Comparison of ENCODE assay signal across 8 mouse cellular contexts in genomic region chr13:63719351-63720207, GRCm38 (mm10).
DNase-seq lines count a peak whose midpoint lies in the region; ATAC-seq and TF ChIP-seq lines count a peak whose summit lies in the region.

No protein-coding gene starts in this region.

- no peaks in the 10 kb centered on the region for H3K27me3 ChIP-seq in embryonic facial prominence, embryonic 11.5 days (ENCODE audit: control insufficient read depth, insufficient read depth, low read length)
- no peaks in the 10 kb centered on the region for H3K27me3 ChIP-seq in kidney, embryonic 16.5 days (ENCODE audit: insufficient read depth, low read length)

- WGBS in embryonic facial prominence, embryonic 11.5 days = 15% methylated on average over 8 of the region's 8 CpGs
- 21% methylated on average over 8 of the region's 8 CpGs for WGBS in kidney, embryonic 16.5 days

- no peak overlapping the region; the same call in 1 of the 2 replicates for H3K9ac ChIP-seq in embryonic facial prominence, embryonic 11.5 days (replicated peaks; ENCODE audit: low read length)
- H3K9ac ChIP-seq in kidney, embryonic 16.5 days (replicated peaks; ENCODE audit: low read length) = no peak overlapping the region

- 0 out of 2 replicates have a peak, but pooled peaks have one; percentile 73 for ATAC-seq in embryonic facial prominence, embryonic 11.5 days (replicated peaks; ENCODE audit: insufficient number of reproducible peaks, low FRiP score, low TSS enrichment, low read depth)
- peak; percentile 74 for ATAC-seq in kidney, embryonic 16.5 days (ENCODE audit: low FRiP score, low TSS enrichment)

- H3K4me1 ChIP-seq in embryonic facial prominence, embryonic 11.5 days (ENCODE audit: control insufficient read depth, insufficient read depth, low read length) = no peaks in the 10 kb centered on the region
- peaks cover 17% of the 10 kb centered on the region for H3K4me1 ChIP-seq in kidney, embryonic 16.5 days (ENCODE audit: insufficient read depth, low read length)

- no peak overlapping the region for H3K4me2 ChIP-seq in embryonic facial prominence, embryonic 11.5 days (ENCODE audit: low read depth, low read length)
- H3K4me2 ChIP-seq in kidney, embryonic 16.5 days (replicated peaks; ENCODE audit: low read depth, low read length) = no peak overlapping the region

- no peak for TF ChIP-seq CTCF in gastrocnemius, adult 2 months (IDR thresholded peaks at IDR 0.05)

- no peak overlapping the region for H3K27ac ChIP-seq in embryonic facial prominence, embryonic 11.5 days (replicated peaks; ENCODE audit: low read depth, low read length)
- H3K27ac ChIP-seq in kidney, embryonic 16.5 days (ENCODE audit: low read length) = peak overlapping the region; percentile 64
- H3K27ac ChIP-seq in gastrocnemius, adult 2 months = no peak overlapping the region

- H3K36me3 ChIP-seq in embryonic facial prominence, embryonic 11.5 days (replicated peaks; ENCODE audit: control insufficient read depth, insufficient read depth, low read depth, low read length) = no peaks in the 10 kb centered on the region
- H3K36me3 ChIP-seq in kidney, embryonic 16.5 days (ENCODE audit: insufficient read depth, low read length) = no peaks in the 10 kb centered on the region

- DNase-seq in adrenal gland, postnatal 14 days = peak; percentile 11
- no peak for DNase-seq in adrenal gland, adult 2 months
- peak; percentile 55 for DNase-seq in embryonic facial prominence, embryonic 11.5 days (ENCODE audit: low spot score)
- DNase-seq in lung, postnatal 25 days (ENCODE audit: low spot score) = peak; percentile 83
- no peak for DNase-seq in gastrocnemius, postnatal 25 days
- no peak for DNase-seq in gastrocnemius, adult 2 months
- DNase-seq in adrenal gland, adult 8-10 months = no peak

- intact Hi-C loops in gastrocnemius, adult 2 months (cut with DNase I) = no loop called here

- H3K9me3 ChIP-seq in embryonic facial prominence, embryonic 11.5 days (replicated peaks; ENCODE audit: control insufficient read depth, low read length) = no peaks in the 10 kb centered on the region
- H3K9me3 ChIP-seq in kidney, embryonic 16.5 days (ENCODE audit: low read length) = no peaks in the 10 kb centered on the region

- H3K4me3 ChIP-seq in embryonic facial prominence, embryonic 11.5 days (ENCODE audit: low read depth, low read length) = no peak overlapping the region
- no peak overlapping the region for H3K4me3 ChIP-seq in kidney, embryonic 16.5 days (ENCODE audit: low read length)
- no peak overlapping the region for H3K4me3 ChIP-seq in gastrocnemius, adult 2 months

Comparison
In these comparisons a context has a peak if more than half of its experiments do, and no peak if none do; other contexts are left out.
1. DNase-seq: peak in adrenal gland, postnatal 14 days (single experiment), embryonic facial prominence, embryonic 11.5 days (single experiment) and lung, postnatal 25 days (single experiment); none in adrenal gland, adult 2 months (single experiment), gastrocnemius, postnatal 25 days (single experiment), gastrocnemius, adult 2 months (single experiment) and adrenal gland, adult 8-10 months (single experiment).